Mouse (Mus musculus): ENCODE measurements around the gene Raet1e. TPM values are rescaled to one million over a fixed set of nuclear protein-coding genes. Genes with fewer than 3 reads are reported as not detected.
"Not testable (repeated sequence)": the region's sequence is repeated elsewhere in the genome, so short reads cannot be mapped to it uniquely, and the experiment has no call there.

Raet1e gene
- polyA plus RNA-seq, 1 experiment from 2014 or later = 2.3 TPM

- H3K36me3 ChIP-seq (ENCODE audit: control insufficient read depth, insufficient read depth); H3K9me3 ChIP-seq (replicated peaks; ENCODE audit: control insufficient read depth, low read length); H3K27ac ChIP-seq (ENCODE audit: low read length); ATAC-seq (replicated peaks; ENCODE audit: extremely low read depth, insufficient read depth, low FRiP score); H3K9ac ChIP-seq (ENCODE audit: low read length): not testable (repeated sequence)
- Histone ChIP-seq H3K4me3 (ENCODE audit: low read length) (peak overlapping the region; percentile 76), H3K27me3 (ENCODE audit: control insufficient read depth, insufficient read depth, low read length) (peaks cover 30% of the 10 kb centered on the region), H3K4me1 (ENCODE audit: control insufficient read depth, insufficient read depth, low read length) (peaks cover 13% of the 10 kb centered on the region), H3K4me2 (ENCODE audit: low read depth, low read length) (peak overlapping the region; percentile 99)
- 2% methylated on average over 54 of the region's 55 CpGs for WGBS
Measured at GRCm38 (mm10) chr10:22151056-22151862, 7.1 kb upstream of the Raet1e start.

- not testable (repeated sequence) for H3K4me2 ChIP-seq (ENCODE audit: low read depth, low read length); H3K36me3 ChIP-seq (ENCODE audit: control insufficient read depth, insufficient read depth); H3K4me3 ChIP-seq (ENCODE audit: low read length); H3K9ac ChIP-seq (ENCODE audit: low read length); H3K9me3 ChIP-seq (replicated peaks; ENCODE audit: control insufficient read depth, low read length); ATAC-seq (replicated peaks; ENCODE audit: extremely low read depth, insufficient read depth, low FRiP score); H3K27ac ChIP-seq (ENCODE audit: low read length)
- 8% methylated on average over 11 of the region's 11 CpGs for WGBS
- Histone ChIP-seq H3K4me1 (ENCODE audit: control insufficient read depth, insufficient read depth, low read length) (peaks cover 13% of the 10 kb centered on the region), H3K27me3 (ENCODE audit: control insufficient read depth, insufficient read depth, low read length) (peaks cover 38% of the 10 kb centered on the region)
Measured at GRCm38 (mm10) chr10:22151863-22152640, 6.3 kb upstream of the Raet1e start.

GRCm38 (mm10) chr10:22153147-22153690 lies 5.2 kb upstream of the Raet1e start:
- Histone ChIP-seq H3K27me3 (ENCODE audit: control insufficient read depth, insufficient read depth, low read length) (peaks cover 40% of the 10 kb centered on the region), H3K4me1 (ENCODE audit: control insufficient read depth, insufficient read depth, low read length) (peaks cover 13% of the 10 kb centered on the region)
- not testable (repeated sequence) for ATAC-seq (replicated peaks; ENCODE audit: extremely low read depth, insufficient read depth, low FRiP score); H3K9ac ChIP-seq (ENCODE audit: low read length); H3K27ac ChIP-seq (ENCODE audit: low read length); H3K4me2 ChIP-seq (ENCODE audit: low read depth, low read length); H3K36me3 ChIP-seq (ENCODE audit: control insufficient read depth, insufficient read depth); H3K9me3 ChIP-seq (replicated peaks; ENCODE audit: control insufficient read depth, low read length); H3K4me3 ChIP-seq (ENCODE audit: low read length)
- WGBS = 8% methylated on average over 6 of the region's 7 CpGs

GRCm38 (mm10) chr10:22154127-22154526 lies 4.2 kb upstream of the Raet1e start:
- Histone ChIP-seq H3K27me3 (ENCODE audit: control insufficient read depth, insufficient read depth, low read length) (peaks cover 43% of the 10 kb centered on the region), H3K4me1 (ENCODE audit: control insufficient read depth, insufficient read depth, low read length) (peaks cover 15% of the 10 kb centered on the region), H3K4me2 (ENCODE audit: low read depth, low read length) (peak overlapping the region; percentile 62), H3K4me3 (ENCODE audit: low read length) (peak overlapping the region; percentile 40)
- H3K9ac ChIP-seq (ENCODE audit: low read length); H3K36me3 ChIP-seq (ENCODE audit: control insufficient read depth, insufficient read depth); H3K27ac ChIP-seq (ENCODE audit: low read length); ATAC-seq (replicated peaks; ENCODE audit: extremely low read depth, insufficient read depth, low FRiP score); H3K9me3 ChIP-seq (replicated peaks; ENCODE audit: control insufficient read depth, low read length): not testable (repeated sequence)
- under 1% methylated on average over 38 of the region's 38 CpGs for WGBS

- H3K27ac ChIP-seq (ENCODE audit: low read length) = no peak overlapping the region
- no peaks in the 10 kb centered on the region for H3K36me3 ChIP-seq (ENCODE audit: control insufficient read depth, insufficient read depth)
- H3K27me3 ChIP-seq (ENCODE audit: control insufficient read depth, insufficient read depth, low read length) = peaks cover 47% of the 10 kb centered on the region
- 23% methylated on average over 3 of the region's 3 CpGs for WGBS
- no peak for ATAC-seq (replicated peaks; ENCODE audit: extremely low read depth, insufficient read depth, low FRiP score)
- peaks cover 11% of the 10 kb centered on the region for H3K4me1 ChIP-seq (ENCODE audit: control insufficient read depth, insufficient read depth, low read length)
- H3K4me3 ChIP-seq (ENCODE audit: low read length) = no peak overlapping the region
- H3K9me3 ChIP-seq (replicated peaks; ENCODE audit: control insufficient read depth, low read length) = no peaks in the 10 kb centered on the region
- H3K4me2 ChIP-seq (ENCODE audit: low read depth, low read length) = no peak overlapping the region
- no peak overlapping the region for H3K9ac ChIP-seq (ENCODE audit: low read length)
Measured at GRCm38 (mm10) chr10:22154871-22155799, 3.2 kb upstream of the Raet1e start.

- WGBS = under 1% methylated on average over 24 of the region's 24 CpGs
- no peak for ATAC-seq (replicated peaks; ENCODE audit: extremely low read depth, insufficient read depth, low FRiP score)
- peak overlapping the region; percentile 68 for H3K4me2 ChIP-seq (ENCODE audit: low read depth, low read length)
- H3K36me3 ChIP-seq (ENCODE audit: control insufficient read depth, insufficient read depth) = no peaks in the 10 kb centered on the region
- peak overlapping the region; percentile 54 for H3K4me3 ChIP-seq (ENCODE audit: low read length)
- no peaks in the 10 kb centered on the region for H3K9me3 ChIP-seq (replicated peaks; ENCODE audit: control insufficient read depth, low read length)
- H3K4me1 ChIP-seq (ENCODE audit: control insufficient read depth, insufficient read depth, low read length) = 0 out of 2 replicates have a peak, but pooled peaks cover 4% of the 10 kb centered on the region
- no peak overlapping the region for H3K27ac ChIP-seq (ENCODE audit: low read length)
- H3K27me3 ChIP-seq (ENCODE audit: control insufficient read depth, insufficient read depth, low read length) = peaks cover 37% of the 10 kb centered on the region
- H3K9ac ChIP-seq (ENCODE audit: low read length) = no peak overlapping the region
Measured at GRCm38 (mm10) chr10:22159131-22159561, 777 bp downstream of the Raet1e start.

- Histone ChIP-seq H3K27ac (ENCODE audit: low read length) (no peak overlapping the region), H3K9me3 (replicated peaks; ENCODE audit: control insufficient read depth, low read length) (no peaks in the 10 kb centered on the region), H3K4me3 (ENCODE audit: low read length) (no peak overlapping the region), H3K4me1 (ENCODE audit: control insufficient read depth, insufficient read depth, low read length) (0 out of 2 replicates have a peak, but pooled peaks cover 2% of the 10 kb centered on the region), H3K36me3 (ENCODE audit: control insufficient read depth, insufficient read depth) (no peaks in the 10 kb centered on the region), H3K9ac (ENCODE audit: low read length) (no peak overlapping the region), H3K27me3 (ENCODE audit: control insufficient read depth, insufficient read depth, low read length) (peaks cover 37% of the 10 kb centered on the region), H3K4me2 (ENCODE audit: low read depth, low read length) (no peak overlapping the region)
- 9% methylated on average over 23 of the region's 23 CpGs for WGBS
- no peak for ATAC-seq (replicated peaks; ENCODE audit: extremely low read depth, insufficient read depth, low FRiP score)
Measured at GRCm38 (mm10) chr10:22159581-22160140, 1.3 kb downstream of the Raet1e start.

GRCm38 (mm10) chr10:22163279-22163678 lies 4.9 kb downstream of the Raet1e start:
- Histone ChIP-seq H3K27me3 (ENCODE audit: control insufficient read depth, insufficient read depth, low read length) (peaks cover 14% of the 10 kb centered on the region), H3K4me3 (ENCODE audit: low read length) (peak overlapping the region; percentile 12; the same call in 1 of the 2 replicates), H3K4me2 (ENCODE audit: low read depth, low read length) (peak overlapping the region; percentile 48)
- H3K27ac ChIP-seq (ENCODE audit: low read length); H3K36me3 ChIP-seq (ENCODE audit: control insufficient read depth, insufficient read depth); ATAC-seq (replicated peaks; ENCODE audit: extremely low read depth, insufficient read depth, low FRiP score); H3K9ac ChIP-seq (ENCODE audit: low read length); H3K4me1 ChIP-seq (ENCODE audit: control insufficient read depth, insufficient read depth, low read length); H3K9me3 ChIP-seq (replicated peaks; ENCODE audit: control insufficient read depth, low read length): not testable (repeated sequence)
- WGBS = 9% methylated on average over 9 of the region's 9 CpGs
